Mouse (Mus musculus) E14TG2a.4 (cell line): ENCODE results near the gene Sla2.

ENCODE experiments used
- CTCF ChIP-seq: conservative IDR thresholded peaks from 2 replicates; pipeline ENCODE4 v1.5.1; 2014; ENCODE audit warnings: low read length
- NANOG ChIP-seq: IDR thresholded peaks from 2 replicates; pipeline ENCODE4 v1.6.1; 2014; ENCODE audit warnings: borderline replicate concordance, low read length, mixed read lengths
- POU5F1 ChIP-seq: IDR thresholded peaks from 2 replicates; pipeline ENCODE4 v1.6.1; 2014; ENCODE audit warnings: low read length, borderline replicate concordance

- TF ChIP-seq CTCF (no peak), NANOG (no peak), POU5F1 (no peak)
Observed at GRCm38 (mm10) chr2:156857385-156857791, 29.6 kb downstream of the Sla2 start.
